Mouse (Mus musculus) heart, embryonic 14.5 days (tissue): ENCODE data around the gene Atxn7l3. TPM values are rescaled to one million over a fixed set of nuclear protein-coding genes. Genes with fewer than 3 reads are reported as not detected.

Experiments
- ATAC-seq: fragments of 200-750 bp; cut with Nextera tagmentation; 2 replicates; pipeline ENCODE4 v1.8.0; 2017; ENCODE audit warnings: low read depth, moderate TSS enrichment; ENCODE audit not compliant: insufficient number of reproducible peaks, insufficient read depth, low FRiP score
- H3K27ac ChIP-seq, 2 experiments: fragments of 200-500 bp in 1 of 2; fragments of 300-500 bp in 1 of 2; sonication (generic) in 1 of 2; replicated peaks in 1 of 2; 2 replicates each; pipeline ENCODE4 v1.5.1; 2012 to 2014; ENCODE audit warnings: low read depth in 2 of 2, low read length in 2 of 2, control low read depth in 1 of 2, mild to moderate bottlenecking in 1 of 2, mixed read lengths in 1 of 2; ENCODE audit not compliant: control insufficient read depth in 1 of 2, insufficient read depth in 1 of 2
- H3K27me3 ChIP-seq: fragments of 300-500 bp; sonication (generic); 2 replicates; pipeline ENCODE4 v1.6.1; 2014; ENCODE audit warnings: mild to moderate bottlenecking, low read length, control low read depth; ENCODE audit not compliant: control insufficient read depth, insufficient read depth
- H3K36me3 ChIP-seq: fragments of 300-500 bp; sonication (generic); 2 replicates; pipeline ENCODE4 v1.6.1; 2014; ENCODE audit warnings: mild to moderate bottlenecking, control low read depth, low read length, mixed read lengths; ENCODE audit not compliant: control insufficient read depth, insufficient read depth
- H3K4me1 ChIP-seq, 2 experiments: fragments of 200-500 bp in 1 of 2; fragments of 300-500 bp in 1 of 2; sonication (generic) in 1 of 2; 2 replicates each; pipeline ENCODE4 v1.6.1; 2012 to 2014; ENCODE audit warnings: low read length in 2 of 2, control low read depth in 1 of 2, mixed read lengths in 1 of 2; ENCODE audit not compliant: control insufficient read depth in 2 of 2, insufficient read depth in 2 of 2
- H3K4me2 ChIP-seq: fragments of 300-500 bp; sonication (generic); 2 replicates; pipeline ENCODE4 v1.6.1; 2014; ENCODE audit warnings: mild to moderate bottlenecking, low read length
- H3K4me3 ChIP-seq, 2 experiments: fragments of 200-500 bp in 1 of 2; fragments of 300-500 bp in 1 of 2; sonication (generic) in 1 of 2; 2 replicates each; pipeline ENCODE4 v1.5.1; 2012 to 2014; ENCODE audit warnings: low read length in 2 of 2, mild to moderate bottlenecking in 2 of 2, control low read depth in 1 of 2, low read depth in 1 of 2, moderate library complexity in 1 of 2; ENCODE audit not compliant: control insufficient read depth in 1 of 2, insufficient read depth in 1 of 2
- H3K9ac ChIP-seq: fragments of 300-500 bp; sonication (generic); 2 replicates; pipeline ENCODE4 v1.6.1; 2014; ENCODE audit warnings: mild to moderate bottlenecking, low read length
- H3K9me3 ChIP-seq: fragments of 300-500 bp; sonication (generic); 2 replicates; pipeline ENCODE4 v1.6.1; 2016; ENCODE audit warnings: low read length, control low read depth; ENCODE audit not compliant: control insufficient read depth
- WGBS: fragments of 180-500 bp; shearing (Covaris S2); extraction: QIAGEN DNeasy Blood & Tissue Kit; methylation state at CpG from one replicate; pipeline ENCODE4 v1.1.7; 2014; 5-methylcytosine and 5-hydroxymethylcytosine counted together
- polyA plus RNA-seq: library from polyadenylated mRNA; unstranded; fragments of >200 nt; fragmentation: Nextera tagmentation; extraction: Ambion mirVana; gene quantifications from 2 replicates; pipeline ENCODE4 v1.2.1, GENCODE M21; 2014

The Atxn7l3 gene
- polyA plus RNA-seq, 1 experiment from 2014 or later, result 10.6 TPM

DNA sequence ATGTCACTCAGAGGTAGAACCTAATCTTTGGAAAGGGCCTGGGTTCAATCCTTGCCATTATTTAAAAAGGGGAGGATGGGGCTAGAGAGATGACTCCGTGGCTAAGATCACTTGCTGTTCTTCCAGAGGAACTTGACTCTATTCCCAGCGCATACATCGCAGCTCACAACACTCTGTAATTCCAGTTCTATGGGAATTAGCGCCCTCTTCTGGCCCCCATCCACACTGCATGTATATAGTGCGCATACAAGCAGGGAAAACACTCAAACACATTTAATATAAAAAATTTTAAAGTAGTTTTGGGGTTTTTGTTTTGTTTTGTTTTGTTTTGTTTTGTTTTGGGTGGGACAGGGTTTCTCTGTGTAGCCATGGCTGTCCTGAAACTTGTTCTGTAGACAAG lies 54.6 kb downstream of the Atxn7l3 start:
- no peak for ATAC-seq
- no peaks in the 10 kb centered on the region for H3K9me3 ChIP-seq
- H3K27me3 ChIP-seq, result no peaks in the 10 kb centered on the region
- peaks cover 8 to 12% of the 10 kb centered on the region in 2 experiments; a peak in 3 of 4 replicates for H3K4me1 ChIP-seq
- no peak overlapping the region for H3K4me2 ChIP-seq
- 54% methylated on average over 5 of the region's 5 CpGs for WGBS
- H3K36me3 ChIP-seq, result no peaks in the 10 kb centered on the region
- H3K27ac ChIP-seq, result no peak overlapping the region
- no peak overlapping the region for H3K4me3 ChIP-seq
- H3K9ac ChIP-seq, result no peak overlapping the region

DNA sequence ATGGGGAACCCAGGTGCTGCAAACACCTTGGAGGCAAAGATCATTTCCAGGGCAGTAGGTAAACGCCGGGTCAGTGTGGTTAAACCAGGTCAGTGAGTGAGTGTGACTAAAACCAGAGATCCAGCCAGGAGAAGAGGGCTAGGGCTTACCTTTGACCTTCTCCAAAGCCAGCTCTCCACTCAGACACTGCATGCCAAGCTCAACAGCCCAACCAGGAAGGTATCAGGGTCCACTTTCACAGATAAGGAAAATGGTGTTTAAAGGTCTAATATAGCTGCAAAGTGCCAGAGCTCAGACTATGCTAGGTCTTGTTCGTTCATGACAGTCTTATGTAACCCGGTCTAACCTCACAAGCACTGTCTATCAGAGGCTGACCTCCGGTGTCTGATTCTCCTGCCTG lies 55.2 kb downstream of the Atxn7l3 start:
- no peak overlapping the region for H3K27ac ChIP-seq
- 67% methylated on average over 5 of the region's 5 CpGs for WGBS
- H3K4me1 ChIP-seq, result peaks cover 8 to 12% of the 10 kb centered on the region in 2 experiments; a peak in 3 of 4 replicates
- no peak overlapping the region for H3K4me3 ChIP-seq
- H3K27me3 ChIP-seq, result no peaks in the 10 kb centered on the region
- no peak overlapping the region for H3K4me2 ChIP-seq
- no peak for ATAC-seq
- no peaks in the 10 kb centered on the region for H3K9me3 ChIP-seq
- no peaks in the 10 kb centered on the region for H3K36me3 ChIP-seq
- H3K9ac ChIP-seq, result no peak overlapping the region

DNA sequence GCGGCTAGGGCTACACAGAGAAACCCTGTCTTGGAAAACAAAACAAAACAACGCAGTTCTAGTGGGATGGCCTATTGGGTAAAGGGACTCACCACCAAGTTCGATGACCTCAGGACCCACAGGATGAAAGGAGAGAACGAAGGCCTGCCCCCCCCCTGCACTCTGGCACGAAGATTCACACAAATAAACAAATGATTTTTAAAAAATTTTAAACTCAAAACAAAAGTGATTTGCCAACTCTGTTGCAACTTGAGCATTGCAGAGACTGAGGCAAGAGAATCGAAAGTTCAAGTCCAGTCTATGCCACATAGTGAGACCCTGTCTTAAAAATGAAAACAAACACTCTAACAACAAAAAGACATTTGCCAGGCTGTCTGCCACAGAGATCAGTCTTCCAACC lies 55.8 kb downstream of the Atxn7l3 start:
- Histone ChIP-seq H3K9me3 (no peaks in the 10 kb centered on the region), H3K27me3 (no peaks in the 10 kb centered on the region), H3K4me2 (no peak overlapping the region), H3K4me1 (peaks cover 8 to 11% of the 10 kb centered on the region in 2 experiments; a peak in 3 of 4 replicates), H3K9ac (no peak overlapping the region), H3K4me3 (no peak overlapping the region), H3K27ac (no peak overlapping the region), H3K36me3 (no peaks in the 10 kb centered on the region)
- WGBS, result 86% methylated on average over 6 of the region's 6 CpGs
- ATAC-seq, result no peak

Other genes starting within 250 kb of the Atxn7l3 start
- gene Mpp2, start 208.1 kb downstream of the Atxn7l3 start, polyA plus RNA-seq, result 6.0 and 6.8 TPM in 2 replicates
- not detected in 2 replicates for gene Ppy, start 195.3 kb downstream of the Atxn7l3 start, polyA plus RNA-seq
- gene Pyy, start 188.8 kb downstream of the Atxn7l3 start, polyA plus RNA-seq, result not detected in 2 replicates
- not detected in 2 replicates for gene Nags, start 151.1 kb downstream of the Atxn7l3 start, polyA plus RNA-seq
- 28.2 and 34.1 TPM in 2 replicates for gene Tmem101, start 140.2 kb downstream of the Atxn7l3 start, polyA plus RNA-seq
- gene Lsm12, start 111.3 kb downstream of the Atxn7l3 start, polyA plus RNA-seq, result 60.3 and 62.1 TPM in 2 replicates
- 24.8 and 27.8 TPM in 2 replicates for gene G6pc3, start 107.0 kb downstream of the Atxn7l3 start, polyA plus RNA-seq
- 52.1 and 54.5 TPM in 2 replicates for gene Hdac5, start 66.5 kb downstream of the Atxn7l3 start, polyA plus RNA-seq
- 8.7 and 10.3 TPM in 2 replicates for gene BC030867, start 47.7 kb downstream of the Atxn7l3 start, polyA plus RNA-seq
- 0.09 and 0.11 TPM in 2 replicates for gene Asb16, start 27.9 kb downstream of the Atxn7l3 start, polyA plus RNA-seq
- gene Tmub2, start 11.7 kb downstream of the Atxn7l3 start, polyA plus RNA-seq, result 39.1 and 46.5 TPM in 2 replicates
- gene Ubtf, start 23.1 kb upstream of the Atxn7l3 start, polyA plus RNA-seq, result 50.2 and 53.6 TPM in 2 replicates
- 5.6 and 11.8 TPM in 2 replicates for gene Slc4a1, start 69.6 kb upstream of the Atxn7l3 start, polyA plus RNA-seq
- gene Rundc3a, start 96.8 kb upstream of the Atxn7l3 start, polyA plus RNA-seq, result 0.81 and 1.2 TPM in 2 replicates
- gene Slc25a39, start 111.3 kb upstream of the Atxn7l3 start, polyA plus RNA-seq, result 266 and 295 TPM in 2 replicates
- 182 and 190 TPM in 2 replicates for gene Grn, start 133.7 kb upstream of the Atxn7l3 start, polyA plus RNA-seq
- 4.6 and 7.9 TPM in 2 replicates for gene Fam171a2, start 151.1 kb upstream of the Atxn7l3 start, polyA plus RNA-seq
- gene Itga2b, start 173.5 kb upstream of the Atxn7l3 start, polyA plus RNA-seq, result 6.7 and 6.8 TPM in 2 replicates